Mouse (Mus musculus) c-Kit-positive CD71-negative TER-119-negative erythroid progenitor cells, embryonic 14.5 days (primary cell): ENCODE data around the gene Vmac.

Source experiments
- DNase-seq: peaks from one replicate; pipeline ENCODE4 v3.0.0-alpha.2; 2013; ENCODE audit warnings: low read depth

Vmac gene

DNA sequence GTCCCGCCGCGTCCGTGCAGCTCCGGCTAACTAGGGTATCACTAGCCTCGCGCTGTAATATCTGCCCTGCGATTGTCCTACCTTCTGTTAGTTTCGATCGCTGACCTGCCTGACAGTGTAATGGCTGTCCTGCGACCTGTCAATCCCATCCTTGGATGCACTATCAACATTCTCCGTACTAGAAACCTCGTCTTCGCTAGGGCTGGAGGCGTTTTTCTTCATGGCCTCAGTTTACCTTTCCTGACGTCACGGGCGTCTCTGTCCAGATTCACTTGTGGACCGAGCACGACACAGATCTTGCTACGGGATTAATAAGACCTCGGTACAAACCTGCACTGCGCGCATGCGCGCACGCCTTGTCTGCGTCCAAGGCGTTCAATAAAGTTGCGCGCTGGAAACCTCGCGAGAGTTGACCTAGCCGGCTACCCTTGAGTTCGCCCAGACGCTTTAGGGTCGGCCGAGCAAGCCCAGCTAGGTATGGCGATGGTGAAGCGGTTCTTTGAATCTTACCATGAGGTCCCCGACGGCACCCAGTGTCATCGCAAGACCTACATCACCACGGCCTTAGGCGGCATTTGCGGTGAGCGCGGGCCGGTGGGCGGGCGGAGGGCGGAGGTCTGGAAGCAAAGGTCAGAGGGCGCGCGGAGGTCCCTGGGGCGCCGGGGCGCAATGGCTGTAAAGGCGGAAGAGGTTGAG is at the start of gene Vmac, which contains the start of gene Ndufa11:
Gene Vmac, minus strand, starts transcription at position 660 of the 696 bp plus-strand sequence.
Gene Ndufa11, plus strand, starts transcription at position 405 of the 696 bp plus-strand sequence.
- peak; percentile 98 for DNase-seq

DNA sequence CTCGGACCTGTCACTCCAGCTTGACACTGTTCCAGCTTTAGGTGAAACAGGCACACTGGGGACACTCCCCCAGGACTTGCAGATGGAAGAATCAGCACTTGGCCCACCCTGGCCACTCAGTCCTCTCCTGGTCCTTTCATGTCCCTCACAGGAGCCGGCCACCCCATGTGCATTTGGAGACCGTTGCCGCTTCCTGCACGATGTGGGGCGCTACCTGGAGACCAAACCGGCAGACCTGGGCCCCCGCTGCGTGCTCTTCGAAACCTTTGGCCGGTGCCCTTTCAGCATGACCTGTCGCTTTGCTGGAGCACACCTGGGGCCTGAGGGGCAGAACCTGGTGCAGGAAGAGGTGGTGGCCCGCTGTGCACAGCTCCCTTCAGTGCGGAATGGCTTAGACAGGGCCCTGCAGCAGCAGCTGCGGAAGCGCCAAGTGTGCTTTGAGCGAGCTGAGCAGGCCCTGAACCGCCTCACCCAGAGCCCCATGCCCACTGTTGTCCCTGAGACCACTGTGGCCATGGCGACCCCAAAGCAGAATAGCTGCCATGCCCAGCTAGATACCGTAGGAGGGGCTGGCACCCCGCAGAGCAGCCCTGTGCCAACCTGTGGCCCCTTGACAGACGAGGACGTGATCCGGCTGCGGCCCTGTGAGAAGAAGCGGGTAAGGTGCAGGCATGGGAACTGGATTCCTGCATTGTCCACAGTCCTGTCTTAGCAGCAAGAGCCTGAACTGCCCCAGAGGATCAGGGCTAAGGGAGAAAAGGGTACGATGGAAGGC is 49.0 kb upstream of the Vmac start:
- DNase-seq, result no peak

DNA sequence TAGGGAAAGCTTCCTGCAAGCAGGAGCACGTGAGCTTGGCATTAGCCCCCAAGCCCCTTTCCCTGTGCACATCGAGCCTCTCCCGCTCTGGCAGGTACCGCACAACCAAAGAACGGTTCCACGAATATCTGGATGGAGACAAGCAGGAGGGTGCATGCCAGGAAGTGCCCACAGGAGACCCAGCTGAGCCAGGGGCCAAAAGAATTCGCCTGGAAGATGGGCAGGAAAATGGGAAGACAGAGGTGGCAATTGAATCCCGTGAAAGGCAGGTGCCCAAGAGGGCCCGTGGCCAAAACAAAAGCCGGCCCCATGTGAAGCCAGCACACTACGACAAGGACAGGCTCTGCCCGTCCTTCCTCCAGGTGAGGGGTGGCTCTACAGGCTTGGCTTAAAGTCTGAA is 47.6 kb upstream of the Vmac start:
- DNase-seq, result no peak

DNA sequence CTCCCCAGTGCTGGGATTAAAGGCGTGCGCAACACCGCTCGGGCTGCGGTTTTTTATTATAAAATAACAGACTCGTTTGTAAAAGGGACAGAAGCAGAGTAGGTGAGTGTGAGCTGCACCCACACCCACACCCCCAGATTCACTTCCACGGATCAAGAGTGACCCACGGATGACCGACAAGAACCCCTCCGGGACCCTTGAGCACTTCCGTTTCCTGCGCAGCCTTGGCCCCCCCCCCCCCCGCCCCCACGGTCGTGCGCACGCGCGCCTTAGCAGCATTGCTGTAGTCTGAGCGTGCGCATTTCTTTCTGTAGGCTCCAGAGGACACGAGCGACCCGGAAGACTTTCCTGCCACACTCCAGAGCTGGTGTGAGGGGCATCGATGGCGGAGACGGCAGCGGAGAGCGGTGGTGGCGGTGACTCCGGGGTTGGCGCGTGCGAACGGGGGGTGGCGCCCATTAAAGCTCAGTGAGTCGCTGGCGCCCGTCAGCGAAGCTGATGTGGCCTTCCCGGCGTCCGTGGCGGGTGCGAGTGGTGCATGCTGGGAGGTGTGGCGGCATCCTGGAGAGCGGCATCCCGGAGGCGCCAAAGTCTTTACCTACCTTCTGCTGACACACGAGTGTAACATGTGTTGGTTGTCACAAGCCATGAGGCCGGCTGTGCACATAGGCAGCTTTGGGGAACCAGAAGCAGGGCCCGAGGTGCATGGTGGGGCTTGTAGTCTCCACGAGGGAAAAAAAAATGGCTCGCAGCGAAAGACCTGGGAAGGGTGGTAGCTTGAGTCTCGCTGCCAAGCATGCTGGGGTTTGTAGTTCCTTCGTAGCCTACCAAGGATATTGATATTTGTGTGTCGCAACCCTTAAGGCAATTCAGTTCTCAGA is 46.9 kb upstream of the Vmac start, which contains the start of gene Dus3l:
Gene Dus3l, plus strand, starts transcription at position 284 of the 881 bp plus-strand sequence.
- peak; percentile 79 for DNase-seq

DNA sequence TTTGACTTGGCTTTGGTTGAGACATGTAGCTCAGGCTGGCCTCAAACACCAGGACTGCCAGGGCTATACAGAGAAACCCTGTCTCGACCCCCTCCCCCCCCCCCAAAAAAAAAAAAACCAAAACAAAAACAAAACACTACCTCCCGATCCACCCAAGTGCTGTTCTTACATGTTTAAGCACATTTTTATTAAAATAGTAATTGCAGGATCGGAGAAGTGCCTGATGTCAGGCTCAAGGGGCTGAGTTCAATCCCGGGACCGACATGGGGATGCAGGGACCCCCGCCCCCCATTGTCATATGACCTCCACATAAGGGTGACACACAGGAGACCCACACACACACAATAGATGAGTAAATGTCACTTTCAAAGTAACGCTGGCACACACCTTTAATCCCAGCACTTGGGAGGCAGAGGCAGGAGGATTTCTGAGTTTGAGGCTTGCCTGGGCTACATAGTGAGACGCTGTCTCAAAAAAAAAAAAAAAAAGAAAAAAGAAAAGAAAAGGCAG is 46.0 kb upstream of the Vmac start:
- no peak for DNase-seq

DNA sequence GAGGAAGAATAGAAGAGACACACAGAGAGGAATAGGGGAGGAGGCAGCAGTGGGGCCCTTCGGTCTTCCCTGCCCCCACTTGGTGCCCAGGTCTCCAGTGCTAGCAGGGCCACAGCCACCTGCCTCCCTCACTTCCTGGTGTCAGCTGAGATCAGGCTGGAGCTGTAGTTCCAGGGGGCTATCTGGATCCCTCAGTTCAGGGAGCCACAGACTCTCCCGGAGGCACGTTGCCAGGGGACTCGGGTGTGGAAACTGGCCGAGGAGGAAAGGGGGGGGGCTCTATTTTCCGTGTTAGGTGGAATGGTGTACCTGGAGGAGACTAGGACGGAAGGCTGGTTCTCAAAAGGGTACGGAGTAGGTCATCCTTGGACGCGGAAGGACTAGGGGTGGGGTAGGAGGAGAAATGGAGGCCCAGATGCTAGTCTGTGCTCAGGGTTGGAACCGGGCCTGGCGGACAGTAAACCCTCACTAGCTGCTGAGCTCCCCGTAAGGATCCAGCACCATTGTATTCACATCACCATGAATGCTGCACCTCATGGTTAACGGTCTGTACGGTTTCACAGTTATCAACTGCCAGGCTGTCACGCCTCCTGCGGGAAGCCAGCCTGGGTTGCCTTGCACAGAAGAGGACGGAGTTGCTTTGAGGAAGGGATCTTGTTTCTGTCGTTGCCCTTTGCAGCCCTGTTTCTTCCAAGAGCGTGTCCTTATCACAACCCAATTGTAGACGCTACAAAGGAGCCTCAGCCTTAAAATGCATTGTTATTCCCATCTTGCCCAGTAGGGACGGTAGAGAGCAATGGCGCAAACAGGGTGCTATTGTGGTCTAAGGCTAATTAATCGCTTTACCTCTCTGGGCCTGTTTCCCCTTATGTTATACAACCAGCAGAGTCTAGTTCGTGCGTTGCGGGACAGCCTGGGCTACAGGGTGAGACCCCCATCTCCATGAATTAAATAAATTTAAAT is 45.2 kb upstream of the Vmac start:
- peak; percentile 88 for DNase-seq

DNA sequence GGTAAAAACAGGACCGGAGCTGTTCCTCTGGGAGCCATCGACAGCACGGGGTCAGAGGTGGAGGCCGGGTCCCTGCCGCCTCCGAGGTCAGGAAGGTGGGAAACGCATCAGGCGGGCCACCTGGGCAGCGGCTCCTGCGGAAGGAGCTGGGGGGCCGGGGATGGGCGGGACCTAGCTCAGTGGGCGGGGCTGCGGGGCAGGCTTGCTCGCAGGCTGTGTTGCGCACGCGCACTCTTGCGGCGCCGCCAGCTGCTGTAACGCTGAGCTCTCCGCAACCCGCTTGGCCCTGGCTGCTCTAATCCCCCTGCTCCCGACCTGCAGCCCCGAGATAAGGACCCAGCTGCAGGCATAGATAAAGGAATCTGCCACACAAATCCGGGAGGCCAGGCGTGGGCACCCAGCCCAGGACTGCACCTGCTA is 44.2 kb upstream of the Vmac start:
- peak; percentile 83 for DNase-seq

DNA sequence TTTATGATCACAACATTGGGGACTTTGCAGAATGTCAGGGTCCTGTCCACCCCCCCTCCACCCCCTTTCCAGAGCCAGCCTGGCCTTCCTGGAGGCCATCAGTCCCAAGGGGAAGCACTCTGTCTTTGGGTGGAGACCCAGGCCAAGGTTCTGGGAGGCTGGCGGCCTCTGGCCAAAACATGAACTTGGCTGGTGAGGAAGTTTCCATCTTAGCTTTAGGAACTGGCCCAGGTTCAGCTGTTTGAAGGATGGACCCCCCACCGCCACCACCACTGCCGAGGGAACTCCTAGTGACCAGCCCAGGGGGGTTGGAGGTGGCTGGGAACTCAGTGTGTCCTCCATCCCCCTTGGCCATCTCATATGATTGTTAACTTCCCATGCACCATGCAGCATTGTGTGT is 43.3 kb upstream of the Vmac start:
- no peak for DNase-seq

DNA sequence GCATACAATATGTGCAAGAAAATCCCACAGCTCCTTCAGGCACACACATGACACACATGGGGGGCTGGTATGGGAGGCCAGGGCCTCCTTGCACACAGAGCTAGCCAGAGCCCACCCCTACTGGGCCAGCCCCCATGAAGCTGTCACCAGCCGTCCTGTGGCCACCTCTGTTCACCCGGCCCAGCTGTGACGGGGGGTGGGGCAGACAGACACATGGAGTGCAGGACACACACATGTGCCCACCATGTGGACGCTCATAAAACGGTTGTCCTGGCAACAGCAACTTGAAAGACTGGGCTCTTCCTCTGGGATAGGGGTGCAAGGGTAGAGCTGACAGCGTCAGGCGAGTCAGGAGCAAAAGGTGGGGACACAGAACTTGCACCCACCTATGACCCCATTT is 41.4 kb upstream of the Vmac start:
- no peak for DNase-seq

DNA sequence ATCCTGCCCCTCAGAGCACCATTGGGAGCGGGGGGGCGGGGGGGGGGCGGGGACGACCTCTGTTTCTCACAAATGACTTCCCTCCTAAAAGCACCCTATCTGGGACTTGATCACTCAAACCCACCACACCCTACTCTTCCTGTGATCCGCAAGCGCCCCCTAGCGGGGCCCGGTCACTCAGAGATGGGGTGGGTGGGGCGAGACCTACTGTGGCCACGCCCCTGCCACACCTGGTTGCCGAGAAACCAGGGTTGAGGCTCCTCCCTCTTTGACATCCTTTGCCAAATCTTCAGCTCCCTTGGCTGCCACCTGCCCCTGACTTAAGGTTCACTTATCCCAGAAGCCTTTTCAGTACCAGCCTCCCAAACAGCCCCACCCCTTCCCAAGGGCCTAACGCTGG is 40.3 kb upstream of the Vmac start:
- peak; percentile 66 for DNase-seq

DNA sequence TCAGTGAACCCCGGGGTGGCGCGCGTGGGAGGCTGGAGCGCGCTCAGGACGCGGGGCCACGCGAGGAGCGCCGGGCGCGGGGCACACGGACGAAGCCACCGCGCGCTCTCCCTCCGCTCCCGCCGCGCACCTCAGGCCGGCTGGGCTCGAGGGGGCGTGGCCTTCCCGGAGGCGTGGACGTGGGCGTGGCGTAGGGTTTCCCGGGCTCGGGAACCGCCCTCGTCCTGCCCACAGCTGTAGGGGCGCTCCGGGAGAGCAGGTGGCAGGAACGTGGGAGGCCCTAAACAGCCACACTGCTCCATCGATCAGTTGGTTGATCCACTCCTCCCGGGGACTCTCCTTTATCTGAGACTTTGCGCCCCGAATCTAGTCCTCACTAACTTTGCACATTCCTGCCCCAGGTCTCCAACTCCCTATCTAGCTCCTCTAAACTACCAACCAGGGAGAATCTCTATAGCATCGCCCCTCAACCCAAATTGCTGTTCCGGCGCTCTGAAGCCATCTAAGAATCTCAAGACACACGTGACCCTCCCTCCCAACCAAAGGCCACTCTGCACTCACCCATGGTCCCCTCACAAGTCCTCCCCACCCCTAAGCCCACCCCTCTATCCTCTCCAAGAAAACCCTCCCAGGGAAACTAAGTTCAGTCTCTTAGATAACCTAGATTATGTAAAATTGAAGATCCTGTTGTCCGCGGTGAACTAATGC is 39.7 kb upstream of the Vmac start, which contains the start of gene Nrtn:
Gene Nrtn, minus strand, starts transcription at position 115 of the 708 bp plus-strand sequence.
- peak; percentile 60 for DNase-seq

DNA sequence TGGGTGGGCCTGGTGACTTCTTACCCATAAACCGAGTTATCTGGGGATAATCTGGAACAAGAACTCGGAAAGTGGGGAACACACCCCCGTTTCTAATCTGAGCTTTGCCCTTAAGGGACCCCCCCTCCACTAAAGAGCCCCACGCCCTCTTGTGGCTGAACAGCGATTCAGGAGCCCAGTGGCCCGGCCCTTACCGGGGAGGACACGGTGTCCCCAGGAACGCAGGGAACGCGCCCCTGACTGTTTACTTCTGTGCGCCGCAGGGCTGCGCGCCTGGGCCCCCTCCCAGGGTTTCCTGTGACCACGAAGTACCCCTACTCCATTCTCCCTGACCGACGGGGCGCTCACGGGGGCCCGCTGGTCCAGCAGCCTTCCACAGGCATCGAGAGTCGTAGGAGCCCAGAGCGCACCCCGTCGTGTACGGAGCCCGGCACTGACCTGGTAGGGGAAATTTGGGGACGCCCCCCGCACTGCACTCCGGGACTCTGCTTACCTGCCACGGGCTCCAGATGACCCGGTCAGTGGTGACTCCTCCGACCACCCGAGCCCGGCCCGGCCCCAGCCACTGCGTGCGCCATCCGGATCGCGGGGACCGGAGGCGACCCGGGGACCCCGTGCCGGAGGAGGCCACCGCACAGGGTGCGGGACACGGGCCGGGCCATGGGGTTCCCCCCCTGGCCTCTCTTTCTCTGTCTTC is 39.0 kb upstream of the Vmac start:
- no peak for DNase-seq

DNA sequence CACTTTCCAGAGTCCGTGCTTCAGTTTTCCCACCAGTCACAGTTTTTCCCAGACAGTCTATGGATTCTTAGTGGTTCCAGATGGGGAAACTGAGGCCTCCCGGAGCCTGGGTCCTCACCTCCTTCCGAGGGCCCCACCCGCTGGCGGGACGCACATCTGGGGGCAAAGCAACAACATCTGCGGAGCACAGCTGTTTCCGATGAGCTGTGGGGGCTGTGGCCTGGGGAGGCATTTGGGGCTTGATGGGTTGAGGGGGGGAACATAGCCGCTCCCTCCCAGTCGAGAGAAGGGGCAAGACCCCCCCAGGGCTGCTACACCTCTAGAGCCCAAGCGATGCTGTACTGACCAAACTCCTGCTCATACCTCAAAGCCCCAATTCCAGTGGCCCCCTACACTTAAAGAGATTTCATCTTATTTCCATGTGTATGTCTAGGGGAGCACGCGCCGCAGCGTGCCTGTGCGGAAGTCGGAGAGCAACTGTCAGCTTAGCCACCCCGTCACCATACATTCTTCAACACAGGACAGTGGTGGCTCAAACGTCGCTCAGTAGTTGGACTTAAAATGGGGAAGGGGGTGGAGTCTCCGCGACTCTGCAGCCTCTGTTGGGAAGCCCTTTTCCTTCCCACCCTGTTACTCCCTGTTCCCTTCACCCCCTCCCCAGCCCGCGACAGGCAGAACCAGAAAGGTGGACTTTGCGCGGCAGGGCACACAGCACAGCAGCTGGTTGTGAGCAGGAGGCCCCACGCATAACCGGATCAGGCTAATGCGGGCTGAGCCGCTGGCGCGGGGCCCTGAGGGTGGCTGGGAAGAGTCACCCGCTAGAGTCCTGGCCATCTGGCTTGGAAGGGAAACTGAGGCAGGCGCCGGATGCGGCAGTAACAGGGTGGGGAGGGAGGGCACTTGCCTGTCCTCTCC is 36.7 kb upstream of the Vmac start:
- no peak for DNase-seq

DNA sequence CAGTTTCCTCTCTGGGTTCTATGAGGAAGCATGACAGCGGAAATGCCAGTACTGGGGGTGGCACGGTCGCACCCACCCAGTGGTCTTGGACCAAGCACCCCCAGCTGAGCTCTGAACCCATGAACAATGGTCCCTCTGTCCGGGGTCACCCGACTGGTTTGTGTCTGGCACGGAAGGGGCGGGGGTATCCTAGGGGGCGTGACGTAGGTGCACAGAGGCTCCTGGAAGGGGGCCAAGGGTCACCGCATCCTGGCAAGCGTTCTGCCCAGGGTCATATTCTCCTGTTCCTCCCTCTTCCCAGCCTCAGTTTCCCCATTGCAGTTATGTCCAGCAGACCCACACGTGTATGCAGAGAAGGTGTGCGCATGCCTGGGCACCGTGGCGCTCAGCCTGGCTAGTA is 35.6 kb upstream of the Vmac start:
- no peak for DNase-seq

DNA sequence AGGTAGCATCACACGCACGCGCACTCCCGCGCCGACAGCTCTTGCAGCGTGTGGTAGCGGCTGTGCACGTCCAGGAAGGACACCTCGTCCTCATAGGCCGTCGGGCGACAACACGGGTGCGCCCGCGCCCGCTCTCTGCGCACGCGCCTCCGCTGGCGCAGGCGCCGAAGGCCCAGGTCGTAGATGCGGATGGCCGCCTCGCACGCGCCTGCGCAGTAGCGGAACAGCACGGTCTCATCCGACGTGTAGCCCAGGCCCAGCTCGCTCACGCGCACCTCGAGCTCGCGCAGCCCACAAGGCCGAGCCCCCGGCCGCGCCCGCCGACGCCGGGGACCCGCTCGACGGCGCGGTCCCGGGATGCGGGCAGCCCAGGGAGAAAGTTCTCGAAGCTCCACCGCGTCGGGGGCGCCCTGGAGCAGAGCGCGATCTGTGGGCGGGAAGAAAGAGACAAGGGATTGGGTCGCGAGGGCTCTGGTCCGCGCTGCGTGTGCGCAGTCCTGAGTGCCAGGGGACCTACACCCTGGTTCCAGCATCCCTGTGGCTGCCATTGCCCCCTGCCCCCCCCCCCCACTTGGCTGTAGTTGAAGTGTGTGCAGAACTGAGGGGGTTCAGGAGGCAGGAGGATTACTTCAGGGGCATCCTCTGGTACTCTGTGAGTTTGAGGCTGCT is 33.7 kb upstream of the Vmac start:
- no peak for DNase-seq

DNA sequence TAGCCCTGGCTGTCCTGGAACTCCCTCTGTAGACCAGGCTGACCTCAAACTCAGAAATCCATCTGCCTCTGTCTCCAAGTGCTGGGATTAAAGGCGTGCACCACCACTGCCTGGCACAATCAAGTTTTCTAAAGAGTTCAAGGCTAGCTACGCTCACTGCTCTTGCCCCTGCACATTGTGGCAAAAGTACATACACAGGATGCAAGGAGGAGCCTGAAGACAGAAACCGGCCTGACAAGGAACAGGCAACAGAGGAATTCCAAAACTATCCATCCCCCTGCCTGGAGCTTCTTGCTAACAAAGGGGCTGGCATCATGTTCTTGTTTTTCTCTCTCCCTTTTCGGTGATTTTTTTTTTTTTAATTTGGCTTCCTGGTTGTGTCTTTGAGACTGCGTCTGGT is 26.4 kb upstream of the Vmac start:
- DNase-seq, result no peak

DNA sequence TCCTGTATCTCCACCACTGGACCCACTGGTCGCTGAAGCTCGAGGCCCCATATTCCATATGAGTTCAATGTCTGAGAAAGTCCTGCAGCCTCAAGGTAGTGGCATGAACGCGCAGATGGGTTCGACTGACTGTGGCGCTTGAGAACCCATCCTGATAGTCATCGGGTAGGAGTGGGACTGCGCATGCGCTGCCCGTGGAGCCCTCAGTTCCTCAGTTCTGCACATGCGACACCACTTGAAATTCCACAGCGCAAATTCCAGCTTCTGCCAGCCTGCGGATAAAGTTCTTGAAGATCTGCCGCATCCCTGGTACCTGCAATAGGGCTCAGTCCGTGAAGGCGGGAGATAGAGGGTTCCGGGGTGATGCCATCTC is 23.0 kb upstream of the Vmac start:
- DNase-seq, result no peak
